Comparison of ENCODE assay signal across 7 mouse cellular contexts in the genomic region with DNA sequence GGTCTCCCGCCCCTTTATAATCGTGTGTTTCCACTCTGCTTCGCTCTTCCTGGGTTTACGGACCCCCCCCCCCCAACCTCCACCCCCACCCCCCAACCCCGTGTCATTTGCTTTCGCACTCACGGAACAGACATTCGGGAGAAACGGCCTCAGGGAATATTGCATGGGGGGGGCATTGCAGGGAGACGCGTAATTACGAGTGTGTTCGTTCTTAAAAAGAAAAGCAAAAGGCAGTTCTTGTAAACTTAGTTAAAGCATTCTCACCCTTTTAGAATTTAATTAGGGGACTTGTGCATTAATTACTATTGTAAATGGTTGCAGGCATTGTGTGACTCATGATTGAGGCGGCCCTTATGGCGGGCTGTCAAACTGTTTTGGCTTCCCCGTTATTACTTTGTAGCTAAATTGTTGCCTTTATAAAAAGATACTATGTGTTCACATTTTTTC. TPM values are rescaled to one million over a fixed set of nuclear protein-coding genes. Genes with fewer than 3 reads are reported as not detected.
DNase-seq lines count a peak whose midpoint lies in the region; ATAC-seq lines count a peak whose summit lies in the region.

No protein-coding gene starts in this region.

- WGBS in forebrain, embryonic 14.5 days: under 1% methylated on average over 16 of the region's 16 CpGs
- under 1% methylated on average over 16 of the region's 16 CpGs for WGBS in kidney, embryonic 15.5 days
- 2% methylated on average over 15 of the region's 16 CpGs for WGBS in macrophage (ENCODE audit: missing documents)

- peak overlapping the region; percentile 98 for H3K4me3 ChIP-seq in forebrain, embryonic 14.5 days (ENCODE audit: low read depth, low read length)
- peak overlapping the region; percentile 99 for H3K4me3 ChIP-seq in kidney, embryonic 15.5 days (replicated peaks)
- peak overlapping the region; percentile 64 for H3K4me3 ChIP-seq in macrophage (ENCODE audit: inconsistent target)

- H3K4me1 ChIP-seq in forebrain, embryonic 14.5 days (ENCODE audit: control insufficient read depth, insufficient read depth, low read length): peaks cover 9% of the 10 kb centered on the region; the same call in 1 of the 2 replicates
- H3K4me1 ChIP-seq in kidney, embryonic 15.5 days: peaks cover 17% of the 10 kb centered on the region; the same call in 1 of the 2 replicates

- peaks cover 9% of the 10 kb centered on the region for H3K36me3 ChIP-seq in forebrain, embryonic 14.5 days (ENCODE audit: control insufficient read depth, insufficient read depth, low read length)
- peaks cover 20% of the 10 kb centered on the region for H3K36me3 ChIP-seq in kidney, embryonic 15.5 days
- H3K36me3 ChIP-seq in macrophage (ENCODE audit: inconsistent target): no peaks in the 10 kb centered on the region

- H3K27ac ChIP-seq in forebrain, embryonic 14.5 days (ENCODE audit: low read depth, low read length): peak overlapping the region; percentile 97
- H3K27ac ChIP-seq in kidney, embryonic 15.5 days: peak overlapping the region; percentile 97
- peak overlapping the region; percentile 34 for H3K27ac ChIP-seq in macrophage

- peak overlapping the region; percentile 92 for H3K9ac ChIP-seq in forebrain, embryonic 14.5 days (ENCODE audit: low read length)
- peak overlapping the region; percentile 99 for H3K9ac ChIP-seq in kidney, embryonic 15.5 days

- ATAC-seq in forebrain, embryonic 14.5 days: peak; percentile 56
- ATAC-seq in kidney, embryonic 15.5 days (replicated peaks; ENCODE audit: low FRiP score): peak; percentile 5; the same call in 1 of the 2 replicates

- H3K9me3 ChIP-seq in forebrain, embryonic 14.5 days (replicated peaks; ENCODE audit: control insufficient read depth, low read length): no peaks in the 10 kb centered on the region
- H3K9me3 ChIP-seq in kidney, embryonic 15.5 days (replicated peaks): no peaks in the 10 kb centered on the region

- DNase-seq in right cerebral cortex, adult 18-20 months: peak; percentile 27
- no peak for DNase-seq in right cerebral cortex, postnatal 36 days (ENCODE audit: low spot score in 2 of 2)
- peak; percentile 29 for DNase-seq in c-Kit-positive CD71-positive TER-119-negative erythroid progenitor cells, embryonic 14.5 days (ENCODE audit: low read depth)
- DNase-seq in forebrain, embryonic 14.5 days (ENCODE audit: low spot score): peak; percentile 90
- no peak for DNase-seq in spleen, postnatal 4 days (ENCODE audit: low spot score in 2 of 2)

- H3K79me2 ChIP-seq in macrophage (ENCODE audit: inconsistent target): peaks cover 54% of the 10 kb centered on the region

- H3K4me2 ChIP-seq in forebrain, embryonic 14.5 days (ENCODE audit: low read length): peak overlapping the region; percentile 49
- H3K4me2 ChIP-seq in kidney, embryonic 15.5 days: peak overlapping the region; percentile 62

- no peaks in the 10 kb centered on the region for H3K27me3 ChIP-seq in forebrain, embryonic 14.5 days (replicated peaks; ENCODE audit: control insufficient read depth, insufficient read depth, low read length)
- H3K27me3 ChIP-seq in kidney, embryonic 15.5 days: no peaks in the 10 kb centered on the region

RNA-seq across cellular contexts. Expression of a gene that starts 1.1 kb away (rescaled TPM):
- polyA plus RNA-seq in forebrain, embryonic 14.5 days (2014; fragmentation: Nextera tagmentation; extraction: Ambion mirVana): 33.1 and 41.1 TPM in 2 replicates
- 52.3 and 57.0 TPM in 2 replicates for polyA plus RNA-seq in kidney, embryonic 15.5 days (2015; fragmentation: Nextera tagmentation; extraction: Ambion mirVana)
- 100 to 1,000 TPM; 104 to 265 (median 210) TPM for total RNA-seq in macrophage (2018; cell fraction: chromatin; rRNA removed)
- total RNA-seq in macrophage (2018; cell fraction: cytosol; rRNA removed): 10 to 100 TPM; 16.6 to 35.7 (median 26.2) TPM
- total RNA-seq in macrophage (2018; cell fraction: nucleus; rRNA removed): 100 to 1,000 TPM in 15 of 26 experiments, 10 to 100 TPM in 11; 57.3 to 182 (median 106) TPM
- polyA plus RNA-seq in macrophage (2018): 25.7 to 28.4 TPM (median 27.9 TPM) in 3 replicates

Comparison
In these comparisons a context has a peak if more than half of its experiments do, and no peak if none do; other contexts are left out.
1. DNase-seq: peak in right cerebral cortex, adult 18-20 months (single experiment), c-Kit-positive CD71-positive TER-119-negative erythroid progenitor cells, embryonic 14.5 days (single experiment) and forebrain, embryonic 14.5 days (single experiment); none in right cerebral cortex, postnatal 36 days (0 of 2) and spleen, postnatal 4 days (0 of 2).
2. H3K27ac ChIP-seq: peak in every context shown above with its lines; median percentile 97 in forebrain, embryonic 14.5 days; 97 in kidney, embryonic 15.5 days; 34 in macrophage.
3. Peak in every context shown above with its lines, with median percentiles within 50 percentile points of each other: H3K4me3 ChIP-seq.